Mouse (Mus musculus): ENCODE measurements around the gene Gm11565. TPM values are rescaled to one million over a fixed set of nuclear protein-coding genes. Genes with fewer than 3 reads are reported as not detected.
"Not testable (repeated sequence)": the region's sequence is repeated elsewhere in the genome, so short reads cannot be mapped to it uniquely, and the experiment has no call there.

The Gm11565 gene
- polyA plus RNA-seq (2012; ENCODE audit: insufficient read depth, low replicate concordance): not detected in 2 replicates

DNA sequence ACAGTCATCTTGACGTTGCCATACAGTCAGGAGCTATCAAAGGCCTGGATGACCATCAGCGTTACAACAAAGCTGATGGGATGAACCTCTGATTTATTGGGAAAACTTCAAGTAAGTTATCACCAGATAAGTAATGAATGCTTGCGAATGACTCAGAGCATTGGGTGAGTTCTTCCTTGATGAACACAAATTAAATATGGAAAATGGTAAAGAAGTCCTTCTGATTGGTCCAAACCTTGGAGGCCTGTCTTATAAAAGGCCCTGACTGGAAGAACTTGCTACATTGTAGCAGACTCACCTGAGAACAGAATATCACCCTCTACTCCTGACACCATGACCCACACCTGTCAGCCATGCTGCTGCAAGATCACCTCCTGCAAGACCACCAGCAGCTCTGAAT, at the start of gene Gm11565:
Gene Gm11565, plus strand, starts transcription at position 301 of the 400 bp plus-strand sequence.
- TF ChIP-seq GATA1 (IDR thresholded peaks at IDR 0.05; ENCODE audit: borderline replicate concordance, low read length): no peak
- no peak for TF ChIP-seq FLI1 (IDR thresholded peaks at IDR 0.05; ENCODE audit: low read length)
- Histone ChIP-seq H3K27me3 (replicated peaks) (no peaks in the 10 kb centered on the region), H3K36me3 (replicated peaks; ENCODE audit: low read length) (no peaks in the 10 kb centered on the region), H3K4me3 (replicated peaks) (peak within 1 kb of the TSS; percentile 18), H3K9me3 (no peaks in the 10 kb centered on the region), H3K4me1 (no peaks in the 10 kb centered on the region)

- H3K4me3 ChIP-seq (replicated peaks); H3K4me1 ChIP-seq; H3K27me3 ChIP-seq (replicated peaks); H3K9me3 ChIP-seq; H3K36me3 ChIP-seq (replicated peaks; ENCODE audit: low read length): not testable (repeated sequence)
Observed at GRCm38 (mm10) chr11:99873089-99873488, 41.5 kb upstream of the Gm11565 start, which contains the start of gene Krtap9-1. Gene Krtap9-1 (plus strand): TSS chr11:99873389.

DNA sequence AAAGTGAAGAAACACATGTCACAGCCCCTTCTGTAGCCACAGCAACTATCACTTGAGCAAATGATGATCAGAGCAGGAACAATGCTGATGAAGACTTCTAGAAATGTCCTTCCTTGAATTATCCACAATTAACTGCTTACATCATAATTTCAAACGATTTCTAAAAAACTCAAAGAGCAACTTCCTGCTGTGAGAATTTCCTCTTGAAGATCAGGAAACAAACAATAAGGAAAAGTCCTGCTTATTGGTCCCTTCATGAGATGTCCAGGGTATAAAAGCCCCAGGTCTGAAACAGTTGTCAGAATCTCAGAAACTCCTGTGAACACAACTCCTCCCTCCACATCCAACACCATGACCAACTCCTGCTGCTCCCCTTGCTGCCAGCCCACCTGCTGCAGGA, 35.7 kb upstream of the Gm11565 start, which contains the start of gene Gm11567:
Gene Gm11567, plus strand, starts transcription at position 301 of the 400 bp plus-strand sequence.
- H3K9me3 ChIP-seq; H3K4me3 ChIP-seq (replicated peaks); H3K27me3 ChIP-seq (replicated peaks); H3K4me1 ChIP-seq; H3K36me3 ChIP-seq (replicated peaks; ENCODE audit: low read length): not testable (repeated sequence)

DNA sequence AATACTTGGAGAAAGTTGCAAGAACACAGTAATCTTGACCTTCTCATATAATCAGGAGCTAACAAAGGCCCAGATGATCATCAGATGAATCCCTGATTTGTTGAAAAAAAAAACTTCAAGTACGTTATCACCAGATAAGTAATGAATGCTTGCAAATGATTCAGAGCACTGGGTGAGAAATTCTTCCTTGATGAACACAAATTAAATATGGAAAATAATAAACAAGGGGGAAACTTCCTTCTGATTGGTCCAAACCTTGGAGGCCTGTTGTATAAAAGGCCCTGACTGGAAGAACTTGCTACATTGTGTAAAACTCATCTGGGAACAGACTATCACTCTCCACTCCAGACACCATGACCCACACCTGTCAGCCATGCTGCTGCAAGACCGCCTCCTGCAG, 6.9 kb upstream of the Gm11565 start, which contains the start of gene Krtap31-1:
Gene Krtap31-1, plus strand, starts transcription at position 301 of the 400 bp plus-strand sequence.
- no peak within 1 kb of the TSS for H3K4me3 ChIP-seq (replicated peaks)
- H3K4me1 ChIP-seq: no peaks in the 10 kb centered on the region
- no peaks in the 10 kb centered on the region for H3K27me3 ChIP-seq (replicated peaks)
- no peaks in the 10 kb centered on the region for H3K36me3 ChIP-seq (replicated peaks; ENCODE audit: low read length)
- no peak for TF ChIP-seq FLI1 (IDR thresholded peaks at IDR 0.05; ENCODE audit: low read length)
- TF ChIP-seq GATA1 (IDR thresholded peaks at IDR 0.05; ENCODE audit: borderline replicate concordance, low read length): no peak
- H3K9me3 ChIP-seq: no peaks in the 10 kb centered on the region

DNA sequence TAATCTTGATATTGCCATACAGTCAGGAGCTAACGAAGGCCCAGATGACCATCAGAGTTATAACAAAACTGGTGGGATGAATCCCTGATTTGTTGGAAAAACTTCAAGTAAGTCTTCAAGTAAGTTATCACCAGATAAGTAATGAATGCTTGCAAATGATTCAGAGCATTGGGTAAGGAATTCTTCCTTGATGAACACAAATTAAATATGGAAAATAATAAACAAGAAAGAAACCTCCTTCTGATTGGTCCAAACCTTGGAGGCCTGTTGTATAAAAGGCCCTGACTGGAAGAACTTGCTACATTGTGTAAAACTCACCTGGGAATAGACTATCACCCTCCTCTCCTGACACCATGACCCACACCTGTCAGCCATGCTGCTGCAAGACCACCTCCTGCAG, 21.4 kb downstream of the Gm11565 start, which contains the start of gene Krtap31-2:
Gene Krtap31-2, plus strand, starts transcription at position 301 of the 400 bp plus-strand sequence.
- Histone ChIP-seq H3K9me3 (peaks cover 10% of the 10 kb centered on the region), H3K27me3 (replicated peaks) (no peaks in the 10 kb centered on the region), H3K4me3 (replicated peaks) (no peak within 1 kb of the TSS), H3K36me3 (replicated peaks; ENCODE audit: low read length) (no peaks in the 10 kb centered on the region), H3K4me1 (no peaks in the 10 kb centered on the region)
- no peak for TF ChIP-seq FLI1 (IDR thresholded peaks at IDR 0.05; ENCODE audit: low read length)
- no peak for TF ChIP-seq GATA1 (IDR thresholded peaks at IDR 0.05; ENCODE audit: borderline replicate concordance, low read length)

DNA sequence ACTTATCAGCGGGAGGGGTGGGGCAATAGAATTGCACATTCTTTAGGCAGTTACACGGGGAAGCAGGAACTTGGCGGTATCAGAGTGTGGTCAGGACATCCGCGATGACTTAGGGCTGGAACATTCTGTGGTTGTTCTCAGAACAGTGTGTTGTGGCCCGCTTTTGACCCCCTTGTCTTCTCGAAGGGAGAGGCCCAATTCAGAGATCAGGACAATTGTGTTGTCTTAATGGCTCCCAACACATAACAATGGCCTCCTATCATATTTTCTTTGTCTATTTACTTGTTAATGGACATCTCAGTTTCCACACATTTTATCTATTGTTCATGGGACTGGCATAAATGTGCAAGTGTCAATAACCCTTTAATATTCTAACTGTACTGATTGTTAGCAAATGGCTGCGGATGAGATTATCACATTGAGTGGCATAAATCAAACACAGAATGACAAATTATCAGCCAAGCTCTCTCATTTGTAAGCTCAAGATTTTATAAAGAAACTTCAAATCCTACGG, 23.3 kb downstream of the Gm11565 start:
- Histone ChIP-seq H3K27me3 (replicated peaks) (no peaks in the 10 kb centered on the region), H3K4me1 (no peaks in the 10 kb centered on the region), H3K4me3 (replicated peaks) (no peak overlapping the region), H3K9me3 (peaks cover 5% of the 10 kb centered on the region), H3K36me3 (replicated peaks; ENCODE audit: low read length) (no peaks in the 10 kb centered on the region)
- TF ChIP-seq GATA1 (IDR thresholded peaks at IDR 0.05; ENCODE audit: borderline replicate concordance, low read length) (no peak), FLI1 (IDR thresholded peaks at IDR 0.05; ENCODE audit: low read length) (no peak)

- Histone ChIP-seq H3K36me3 (replicated peaks; ENCODE audit: low read length) (no peaks in the 10 kb centered on the region), H3K27me3 (replicated peaks) (no peaks in the 10 kb centered on the region), H3K4me3 (replicated peaks) (no peak within 1 kb of the TSS), H3K4me1 (no peaks in the 10 kb centered on the region), H3K9me3 (0 out of 2 replicates have a peak, but pooled peaks cover 3% of the 10 kb centered on the region)
- no peak for TF ChIP-seq FLI1 (IDR thresholded peaks at IDR 0.05; ENCODE audit: low read length)
- TF ChIP-seq GATA1 (IDR thresholded peaks at IDR 0.05; ENCODE audit: borderline replicate concordance, low read length): no peak
Observed at GRCm38 (mm10) chr11:99948175-99948574, 33.6 kb downstream of the Gm11565 start, which contains the start of gene Krtap9-5. Gene Krtap9-5 (plus strand): TSS chr11:99948475.

- TF ChIP-seq GATA1 (IDR thresholded peaks at IDR 0.05; ENCODE audit: borderline replicate concordance, low read length) (no peak), FLI1 (IDR thresholded peaks at IDR 0.05; ENCODE audit: low read length) (no peak)
Observed at GRCm38 (mm10) chr11:99964213-99964612, 49.7 kb downstream of the Gm11565 start.

More at GRCm38 (mm10) chr11:99964213-99964612, 49.7 kb downstream of the Gm11565 start:
- no peaks in the 10 kb centered on the region for H3K4me1 ChIP-seq
- no peaks in the 10 kb centered on the region for H3K36me3 ChIP-seq (replicated peaks; ENCODE audit: low read length)
- no peaks in the 10 kb centered on the region for H3K27me3 ChIP-seq (replicated peaks)
- H3K4me3 ChIP-seq (replicated peaks): no peak overlapping the region
- H3K9me3 ChIP-seq: no peaks in the 10 kb centered on the region

Other genes with a start within 250 kb of the Gm11565 start
- gene Krtap4-6, start 248.8 kb upstream of the Gm11565 start, polyA plus RNA-seq (2012; ENCODE audit: insufficient read depth, low replicate concordance): not detected in 2 replicates
- not detected in 2 replicates for gene Gm14190, start 224.0 kb upstream of the Gm11565 start, polyA plus RNA-seq (2012; ENCODE audit: insufficient read depth, low replicate concordance)
- gene Gm14180, start 180.5 kb upstream of the Gm11565 start, polyA plus RNA-seq (2012; ENCODE audit: insufficient read depth, low replicate concordance): not detected in 2 replicates
- not detected in 2 replicates for gene Gm11595, start 141.8 kb upstream of the Gm11565 start, polyA plus RNA-seq (2012; ENCODE audit: insufficient read depth, low replicate concordance)
- not detected in 2 replicates for gene Krtap4-8, start 134.0 kb upstream of the Gm11565 start, polyA plus RNA-seq (2012; ENCODE audit: insufficient read depth, low replicate concordance)
- not detected in 2 replicates for gene Krtap4-9, start 129.6 kb upstream of the Gm11565 start, polyA plus RNA-seq (2012; ENCODE audit: insufficient read depth, low replicate concordance)
- gene Gm11596, start 121.3 kb upstream of the Gm11565 start, polyA plus RNA-seq (2012; ENCODE audit: insufficient read depth, low replicate concordance): not detected in 2 replicates
- not detected in 2 replicates for gene Gm11569, start 115.8 kb upstream of the Gm11565 start, polyA plus RNA-seq (2012; ENCODE audit: insufficient read depth, low replicate concordance)
- not detected in 2 replicates for gene Gm11554, start 110.3 kb upstream of the Gm11565 start, polyA plus RNA-seq (2012; ENCODE audit: insufficient read depth, low replicate concordance)
- gene Krtap4-13, start 104.9 kb upstream of the Gm11565 start, polyA plus RNA-seq (2012; ENCODE audit: insufficient read depth, low replicate concordance): not detected in 2 replicates
- gene Gm11564, start 99.1 kb upstream of the Gm11565 start, polyA plus RNA-seq (2012; ENCODE audit: insufficient read depth, low replicate concordance): not detected in 2 replicates
- not detected in 2 replicates for gene 2300003K06Rik, start 76.7 kb upstream of the Gm11565 start, polyA plus RNA-seq (2012; ENCODE audit: insufficient read depth, low replicate concordance)
- not detected in 2 replicates for gene Krtap4-16, start 63.1 kb upstream of the Gm11565 start, polyA plus RNA-seq (2012; ENCODE audit: insufficient read depth, low replicate concordance)
- gene Gm11568, start 56.8 kb upstream of the Gm11565 start, polyA plus RNA-seq (2012; ENCODE audit: insufficient read depth, low replicate concordance): not detected in 2 replicates
- gene Gm11559, start 50.3 kb upstream of the Gm11565 start, polyA plus RNA-seq (2012; ENCODE audit: insufficient read depth, low replicate concordance): not detected in 2 replicates
- gene Krtap9-1, start 41.4 kb upstream of the Gm11565 start, polyA plus RNA-seq (2012; ENCODE audit: insufficient read depth, low replicate concordance): not detected in 2 replicates
- not detected in 2 replicates for gene Gm11567, start 35.6 kb upstream of the Gm11565 start, polyA plus RNA-seq (2012; ENCODE audit: insufficient read depth, low replicate concordance)
- not detected in 2 replicates for gene Krtap31-1, start 6.8 kb upstream of the Gm11565 start, polyA plus RNA-seq (2012; ENCODE audit: insufficient read depth, low replicate concordance)
- not detected in 2 replicates for gene Krtap31-2, start 21.5 kb downstream of the Gm11565 start, polyA plus RNA-seq (2012; ENCODE audit: insufficient read depth, low replicate concordance)
- not detected in 2 replicates for gene Krtap9-5, start 33.7 kb downstream of the Gm11565 start, polyA plus RNA-seq (2012; ENCODE audit: insufficient read depth, low replicate concordance)
- gene Krtap29-1, start 64.3 kb downstream of the Gm11565 start, polyA plus RNA-seq (2012; ENCODE audit: insufficient read depth, low replicate concordance): not detected in 2 replicates
- not detected in 2 replicates for gene Krtap16-1, start 71.8 kb downstream of the Gm11565 start, polyA plus RNA-seq (2012; ENCODE audit: insufficient read depth, low replicate concordance)
- not detected in 2 replicates for gene Krtap17-1, start 79.2 kb downstream of the Gm11565 start, polyA plus RNA-seq (2012; ENCODE audit: insufficient read depth, low replicate concordance)
- not detected in 2 replicates for gene Krt33a, start 101.5 kb downstream of the Gm11565 start, polyA plus RNA-seq (2012; ENCODE audit: insufficient read depth, low replicate concordance)
- not detected in 2 replicates for gene Krt33b, start 115.1 kb downstream of the Gm11565 start, polyA plus RNA-seq (2012; ENCODE audit: insufficient read depth, low replicate concordance)
- not detected in 2 replicates for gene Krt34, start 126.8 kb downstream of the Gm11565 start, polyA plus RNA-seq (2012; ENCODE audit: insufficient read depth, low replicate concordance)
- not detected in 2 replicates for gene Krt31, start 135.8 kb downstream of the Gm11565 start, polyA plus RNA-seq (2012; ENCODE audit: insufficient read depth, low replicate concordance)
- not detected in 2 replicates for gene Krt32, start 173.5 kb downstream of the Gm11565 start, polyA plus RNA-seq (2012; ENCODE audit: insufficient read depth, low replicate concordance)
- gene Krt35, start 181.5 kb downstream of the Gm11565 start, polyA plus RNA-seq (2012; ENCODE audit: insufficient read depth, low replicate concordance): not detected in 2 replicates
- gene Krt36, start 190.9 kb downstream of the Gm11565 start, polyA plus RNA-seq (2012; ENCODE audit: insufficient read depth, low replicate concordance): not detected in 2 replicates
- gene Krt13, start 206.8 kb downstream of the Gm11565 start, polyA plus RNA-seq (2012; ENCODE audit: insufficient read depth, low replicate concordance): not detected in 2 replicates
- gene Krt15, start 221.2 kb downstream of the Gm11565 start, polyA plus RNA-seq (2012; ENCODE audit: insufficient read depth, low replicate concordance): not detected in 2 replicates
- gene Krt19, start 233.9 kb downstream of the Gm11565 start, polyA plus RNA-seq (2012; ENCODE audit: insufficient read depth, low replicate concordance): not detected in 2 replicates